Mouse (Mus musculus): ENCODE data around the gene Pi16. TPM values are rescaled to one million over a fixed set of nuclear protein-coding genes. Genes with fewer than 3 reads are reported as not detected.

The Pi16 gene
- polyA plus RNA-seq, 1 experiment from 2014 or later = 1.3 TPM

DNA sequence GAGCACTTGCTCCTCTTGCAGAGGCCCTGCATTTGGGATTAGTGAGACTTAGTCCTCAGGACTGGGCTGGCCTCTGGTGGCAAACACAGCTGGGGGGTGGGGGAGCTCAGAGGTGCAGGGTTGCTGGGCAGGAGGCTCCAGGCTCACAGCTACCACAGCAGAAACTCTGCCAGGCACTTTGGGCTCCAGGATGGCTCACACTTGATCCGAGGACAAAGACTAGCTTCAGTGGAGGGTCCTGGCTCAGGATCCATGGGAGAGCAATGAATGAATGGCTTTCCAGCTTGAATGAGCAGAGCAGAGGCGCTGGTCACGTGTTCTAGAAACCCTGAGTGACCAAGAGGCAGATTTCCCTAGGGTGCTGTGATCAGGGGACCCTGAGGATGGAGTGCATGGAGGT lies 41.4 kb downstream of the Pi16 start:
- TF ChIP-seq CTCF (IDR thresholded peaks at IDR 0.05; ENCODE audit: low read depth) (no peak), EP300 (optimal IDR thresholded peaks at IDR 0.05) (no peak)
- 58% methylated on average over 3 of the region's 3 CpGs for WGBS
- Histone ChIP-seq H3K27ac (replicated peaks) (no peak overlapping the region), H3K36me3 (ENCODE audit: control insufficient read depth, insufficient read depth, low read length) (no peaks in the 10 kb centered on the region), H3K4me3 (ENCODE audit: low read depth, low read length) (no peak overlapping the region), H3K27me3 (ENCODE audit: control insufficient read depth, insufficient read depth, low read length) (no peaks in the 10 kb centered on the region), H3K4me2 (replicated peaks; ENCODE audit: low read depth) (no peak overlapping the region), H3K9ac (ENCODE audit: low read length) (no peak overlapping the region), H3K9me3 (ENCODE audit: control insufficient read depth, low read length) (no peaks in the 10 kb centered on the region), H3K4me1 (replicated peaks; ENCODE audit: control insufficient read depth, insufficient read depth) (peaks cover 6% of the 10 kb centered on the region)
- no peak for ATAC-seq (ENCODE audit: low FRiP score, low TSS enrichment)
- DNase-seq (ENCODE audit: low spot score) = no peak

DNA sequence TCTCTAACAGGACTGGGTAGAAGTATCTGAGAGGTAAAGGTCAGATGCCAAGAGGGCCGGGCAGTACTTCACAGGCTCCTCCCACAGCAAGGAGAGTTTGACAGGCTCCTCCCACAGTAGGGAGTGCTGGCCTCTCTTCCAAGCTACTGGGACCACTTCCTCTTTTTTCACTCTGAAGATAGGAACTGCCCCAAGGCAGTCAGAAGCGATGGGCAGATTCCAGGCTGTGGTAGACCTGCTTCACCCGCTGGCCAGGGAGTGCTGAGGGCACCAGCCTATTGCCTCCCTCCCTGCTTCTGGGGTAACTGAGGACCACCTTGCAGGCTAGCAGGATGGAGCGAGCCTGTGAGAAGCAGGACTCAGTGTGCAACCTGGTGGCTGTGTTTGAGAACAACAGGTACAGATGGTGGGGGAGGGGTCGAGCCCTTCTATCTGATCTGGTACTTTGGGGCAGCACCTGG lies 43.3 kb downstream of the Pi16 start, which contains the start of gene Fgd2:
TSS of gene Fgd2 (plus strand) at position 154 of the 461 bp plus-strand sequence.
- DNase-seq (ENCODE audit: low spot score) (no peak), ATAC-seq (ENCODE audit: low FRiP score, low TSS enrichment) (no peak)
- no peaks in the 10 kb centered on the region for H3K36me3 ChIP-seq (ENCODE audit: control insufficient read depth, insufficient read depth, low read length)
- no peak within 1 kb of the TSS for H3K27ac ChIP-seq (replicated peaks)
- 20% methylated on average over 5 of the region's 5 CpGs for WGBS
- H3K4me3 ChIP-seq (ENCODE audit: low read depth, low read length) = no peak within 1 kb of the TSS
- no peak within 1 kb of the TSS for H3K4me2 ChIP-seq (replicated peaks; ENCODE audit: low read depth)
- H3K9me3 ChIP-seq (ENCODE audit: control insufficient read depth, low read length) = no peaks in the 10 kb centered on the region
- H3K4me1 ChIP-seq (replicated peaks; ENCODE audit: control insufficient read depth, insufficient read depth) = peaks cover 5% of the 10 kb centered on the region; the same call in 1 of the 2 replicates
- TF ChIP-seq EP300 (optimal IDR thresholded peaks at IDR 0.05) (no peak), CTCF (IDR thresholded peaks at IDR 0.05; ENCODE audit: low read depth) (peak; percentile 39; the same call in 1 of the 2 replicates)
- no peak within 1 kb of the TSS for H3K9ac ChIP-seq (ENCODE audit: low read length)
- H3K27me3 ChIP-seq (ENCODE audit: control insufficient read depth, insufficient read depth, low read length) = no peaks in the 10 kb centered on the region

DNA sequence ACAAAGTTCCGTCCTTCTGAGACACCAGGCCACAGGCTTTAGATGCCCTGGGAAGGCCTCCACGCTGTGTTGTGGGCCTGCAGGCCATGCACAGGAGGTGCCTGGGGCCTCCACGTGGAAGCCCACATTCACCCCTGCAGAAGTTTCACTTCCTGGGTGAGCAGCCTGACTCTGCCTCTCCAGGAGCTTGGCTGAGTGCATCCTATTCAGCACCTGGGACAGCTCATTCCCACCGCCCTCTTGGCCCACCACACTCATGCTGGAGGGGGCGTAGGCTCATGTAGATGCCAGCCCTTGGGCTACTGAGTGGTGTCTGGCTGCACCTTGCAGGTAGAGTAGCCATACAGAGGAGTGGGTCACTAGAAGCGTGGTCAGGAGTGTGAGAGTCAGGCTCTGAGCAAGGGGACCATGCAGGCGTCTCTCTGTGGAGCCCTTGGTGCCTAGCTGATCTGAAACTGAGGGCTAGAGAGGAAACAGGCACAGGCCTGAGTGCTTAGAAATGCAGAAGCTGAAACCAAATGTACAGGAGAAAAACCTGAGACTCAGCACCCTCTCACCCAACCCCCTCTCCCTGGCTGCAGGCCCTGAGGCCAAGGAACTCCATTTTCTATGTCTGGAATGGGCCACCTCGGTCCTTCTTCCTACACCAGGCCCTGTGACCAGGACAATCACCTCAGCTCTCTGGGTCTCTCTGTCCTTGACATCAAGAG lies 44.7 kb downstream of the Pi16 start:
- Histone ChIP-seq H3K4me2 (replicated peaks; ENCODE audit: low read depth) (no peak overlapping the region), H3K4me3 (ENCODE audit: low read depth, low read length) (no peak overlapping the region), H3K27ac (replicated peaks) (no peak overlapping the region), H3K36me3 (ENCODE audit: control insufficient read depth, insufficient read depth, low read length) (no peaks in the 10 kb centered on the region), H3K9ac (ENCODE audit: low read length) (no peak overlapping the region), H3K9me3 (ENCODE audit: control insufficient read depth, low read length) (no peaks in the 10 kb centered on the region), H3K4me1 (replicated peaks; ENCODE audit: control insufficient read depth, insufficient read depth) (no peaks in the 10 kb centered on the region), H3K27me3 (ENCODE audit: control insufficient read depth, insufficient read depth, low read length) (no peaks in the 10 kb centered on the region)
- WGBS = 62% methylated on average over 8 of the region's 8 CpGs
- no peak for ATAC-seq (ENCODE audit: low FRiP score, low TSS enrichment)
- DNase-seq (ENCODE audit: low spot score) = no peak
- TF ChIP-seq CTCF (IDR thresholded peaks at IDR 0.05; ENCODE audit: low read depth) (no peak), EP300 (optimal IDR thresholded peaks at IDR 0.05) (no peak)

- DNase-seq (ENCODE audit: low spot score) (no peak), ATAC-seq (ENCODE audit: low FRiP score, low TSS enrichment) (no peak)
- no peak for TF ChIP-seq CTCF (IDR thresholded peaks at IDR 0.05; ENCODE audit: low read depth)
- no peak for TF ChIP-seq EP300 (optimal IDR thresholded peaks at IDR 0.05)
- no peaks in the 10 kb centered on the region for H3K9me3 ChIP-seq (ENCODE audit: control insufficient read depth, low read length)
- no peaks in the 10 kb centered on the region for H3K27me3 ChIP-seq (ENCODE audit: control insufficient read depth, insufficient read depth, low read length)
- no peak overlapping the region for H3K27ac ChIP-seq (replicated peaks)
- no peak overlapping the region for H3K9ac ChIP-seq (ENCODE audit: low read length)
- WGBS = 65% methylated on average over 8 of the region's 8 CpGs
- no peaks in the 10 kb centered on the region for H3K4me1 ChIP-seq (replicated peaks; ENCODE audit: control insufficient read depth, insufficient read depth)
- no peaks in the 10 kb centered on the region for H3K36me3 ChIP-seq (ENCODE audit: control insufficient read depth, insufficient read depth, low read length)
- no peak overlapping the region for H3K4me3 ChIP-seq (ENCODE audit: low read depth, low read length)
- no peak overlapping the region for H3K4me2 ChIP-seq (replicated peaks; ENCODE audit: low read depth)
These were observed 45.6 kb downstream of the Pi16 start for GRCm38 (mm10) chr17:29363109-29363508.

- H3K27ac ChIP-seq (replicated peaks) = no peak overlapping the region
- H3K9me3 ChIP-seq (ENCODE audit: control insufficient read depth, low read length) = no peaks in the 10 kb centered on the region
- no peak overlapping the region for H3K9ac ChIP-seq (ENCODE audit: low read length)
- DNase-seq (ENCODE audit: low spot score) (no peak), ATAC-seq (ENCODE audit: low FRiP score, low TSS enrichment) (no peak)
- H3K4me2 ChIP-seq (replicated peaks; ENCODE audit: low read depth) = no peak overlapping the region
- H3K27me3 ChIP-seq (ENCODE audit: control insufficient read depth, insufficient read depth, low read length) = no peaks in the 10 kb centered on the region
- TF ChIP-seq EP300 (optimal IDR thresholded peaks at IDR 0.05) = no peak
- no peak for TF ChIP-seq CTCF (IDR thresholded peaks at IDR 0.05; ENCODE audit: low read depth)
- H3K4me1 ChIP-seq (replicated peaks; ENCODE audit: control insufficient read depth, insufficient read depth) = no peaks in the 10 kb centered on the region
- WGBS = 83% methylated on average over 13 of the region's 13 CpGs
- H3K4me3 ChIP-seq (ENCODE audit: low read depth, low read length) = no peak overlapping the region
- no peaks in the 10 kb centered on the region for H3K36me3 ChIP-seq (ENCODE audit: control insufficient read depth, insufficient read depth, low read length)
These were observed 47.7 kb downstream of the Pi16 start for GRCm38 (mm10) chr17:29365105-29365621.

- Histone ChIP-seq H3K27ac (replicated peaks) (no peak overlapping the region), H3K4me3 (ENCODE audit: low read depth, low read length) (0 out of 2 replicates have a peak overlapping the region, but pooled peaks have one; percentile 8), H3K36me3 (ENCODE audit: control insufficient read depth, insufficient read depth, low read length) (no peaks in the 10 kb centered on the region), H3K4me2 (replicated peaks; ENCODE audit: low read depth) (peak overlapping the region; percentile 40), H3K4me1 (replicated peaks; ENCODE audit: control insufficient read depth, insufficient read depth) (no peaks in the 10 kb centered on the region), H3K9ac (ENCODE audit: low read length) (no peak overlapping the region), H3K9me3 (ENCODE audit: control insufficient read depth, low read length) (no peaks in the 10 kb centered on the region), H3K27me3 (ENCODE audit: control insufficient read depth, insufficient read depth, low read length) (no peaks in the 10 kb centered on the region)
- peak; percentile 65 for DNase-seq (ENCODE audit: low spot score)
- 17% methylated on average over 7 of the region's 7 CpGs for WGBS
- ATAC-seq (ENCODE audit: low FRiP score, low TSS enrichment) = peak; percentile 18
- TF ChIP-seq CTCF (IDR thresholded peaks at IDR 0.05; ENCODE audit: low read depth) = no peak
- TF ChIP-seq EP300 (optimal IDR thresholded peaks at IDR 0.05) = no peak
These were observed 51.2 kb downstream of the Pi16 start for GRCm38 (mm10) chr17:29368726-29369125.
